Mouse (Mus musculus) kidney, adult 2 months (tissue): ENCODE measurements around the gene Ranbp6.

Experiments
- CTCF ChIP-seq: fragments of 200-500 bp; conservative IDR thresholded peaks from 2 replicates; pipeline ENCODE4 v1.5.1; 2011; ENCODE audit warnings: low read depth, mild to moderate bottlenecking, control low read depth, low read length, moderate library complexity, mixed read lengths; ENCODE audit not compliant: insufficient read depth, insufficient read length
- POLR2A ChIP-seq: fragments of 200-500 bp; IDR thresholded peaks from one replicate; pipeline ENCODE4 v1.6.1; 2011; ENCODE audit warnings: low read depth, low read length, control low read depth

- TF ChIP-seq POLR2A, result no peak
- no peak for TF ChIP-seq CTCF
Measured at GRCm38 (mm10) chr19:29851036-29851690, 38.4 kb upstream of the Ranbp6 start.
